Mouse (Mus musculus): ENCODE measurements around the gene Hace1. TPM values are rescaled to one million over a fixed set of nuclear protein-coding genes. Genes with fewer than 3 reads are reported as not detected.

Hace1 gene
- 11.5 TPM for polyA plus RNA-seq (2014; fragmentation: Illumina TruSeq; extraction: RNeasy Lipid Tissue Mini Kit (QIAGEN cat#74804); ENCODE audit: low read depth, low replicate concordance)

DNA sequence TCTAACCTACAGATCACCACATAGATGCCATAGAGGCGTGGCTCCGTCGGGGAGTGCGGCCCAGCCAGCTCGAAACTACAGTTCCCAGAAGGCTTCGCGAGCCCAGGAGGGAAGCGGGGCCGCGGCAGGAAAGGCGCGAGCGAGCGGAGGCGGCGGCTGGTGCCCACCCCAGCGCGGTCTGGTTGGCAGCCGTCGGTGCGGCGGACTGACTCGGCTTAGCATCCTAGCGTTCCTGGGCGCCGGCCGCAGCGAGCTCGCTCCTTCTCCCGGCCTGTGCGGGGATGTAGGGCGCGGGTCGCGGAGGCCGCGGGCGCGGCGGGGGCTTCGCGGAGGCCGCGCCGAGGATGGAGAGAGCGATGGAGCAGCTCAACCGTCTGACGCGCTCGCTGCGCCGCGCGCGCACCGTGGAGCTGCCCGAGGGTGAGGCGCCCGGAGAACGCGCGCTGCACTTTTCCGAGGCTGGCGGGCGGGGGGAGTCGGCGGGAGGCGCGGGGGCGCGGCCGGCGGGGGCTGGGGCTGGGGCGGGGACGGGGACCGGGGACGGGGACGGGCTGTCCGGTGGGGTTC is at the start of gene Hace1:
Gene Hace1, plus strand, starts transcription at position 99 of the 567 bp plus-strand sequence.

Other genes starting within 250 kb of the Hace1 start
- not detected for gene Bves, start 242.1 kb upstream of the Hace1 start, polyA plus RNA-seq (2014; fragmentation: Illumina TruSeq; extraction: RNeasy Lipid Tissue Mini Kit (QIAGEN cat#74804); ENCODE audit: low read depth, low replicate concordance)
- not detected for gene Lin28b, start 91.4 kb upstream of the Hace1 start, polyA plus RNA-seq (2014; fragmentation: Illumina TruSeq; extraction: RNeasy Lipid Tissue Mini Kit (QIAGEN cat#74804); ENCODE audit: low read depth, low replicate concordance)